Mouse (Mus musculus) Patski (cell line): Measurements from ENCODE around the gene Mrm1. TPM values are rescaled to one million over a fixed set of nuclear protein-coding genes. Genes with fewer than 3 reads are reported as not detected.

Experiments
- ATAC-seq: fragments of 100-300 bp; one replicate; pipeline ENCODE4 v1.8.0; 2021
- CTCF ChIA-PET: fragments of 350-600 bp; sonication (Branson Sonifier 250); formaldehyde crosslinking; loops from one replicate; lab custom pipeline; 2022; ENCODE audit warnings: inconsistent platforms; lab: Charles Lee
- POLR2A ChIA-PET: fragments of 350-600 bp; sonication (Branson Sonifier 250); formaldehyde crosslinking; loops from one replicate; lab custom pipeline; 2022; ENCODE audit warnings: antibody characterized with exemption, inconsistent platforms; lab: Charles Lee
- DNase-seq: peaks from one replicate; pipeline ENCODE4 v3.0.0-alpha.2; 2011; ENCODE audit warnings: low read depth, low spot score
- H3K27me3 ChIP-seq: fragments of 371-371 bp; one replicate; pipeline ENCODE4 v1.5.1; 2021
- CTCF ChIP-seq: fragments of 100-300 bp; IDR thresholded peaks from one replicate; pipeline ENCODE4 v1.5.1; 2021
- in situ Hi-C: fragments of 300-500 bp; cut with MboI; formaldehyde crosslinking; loops from 3 replicates; pipeline ENCODE4 v1.11.1; 2018; ENCODE audit warnings: low pct_unique_long_range_greater_than_20kb, mixed read lengths
- polyA plus RNA-seq: library from polyadenylated mRNA; unstranded; gene quantifications from one replicate; pipeline ENCODE4 v1.2.3, GENCODE M21; 2021

The Mrm1 gene
- polyA plus RNA-seq, 1 experiment from 2014 or later, result 16.7 TPM

- TF ChIP-seq CTCF, result no peak
- in situ Hi-C loops, result loop anchor here (25.0 kb wide), 1 partner anchor 1041 kb away; no protein-coding TSS in a partner anchor
- H3K27me3 ChIP-seq, result no peaks in the 10 kb centered on the region
- ChIA-PET CTCF (interaction anchor here (1.0 to 1.7 kb wide), 2 partner anchors 10 to 15 kb away, joined by 3 to 11 read pairs; partner anchors contain the start of gene Mrm1), POLR2A (interaction anchor here (0.8 to 3.1 kb wide), 3 partner anchors 9 to 17 kb away, joined by 3 to 16 read pairs (median 4); partner anchors contain the start of gene Mrm1)
- DNase-seq (no peak), ATAC-seq (peak; percentile 91)
Observed at GRCm38 (mm10) chr11:84828516-84829399, 9.4 kb upstream of the Mrm1 start, which contains the start of gene Dhrs11. Gene Dhrs11 (minus strand): TSS chr11:84828994.

- ATAC-seq (no peak), DNase-seq (no peak)
- in situ Hi-C loops, result loop anchor here (25.0 kb wide), 1 partner anchor 1041 kb away; no protein-coding TSS in a partner anchor
- ChIA-PET POLR2A (interaction anchor here (0.8 to 3.1 kb wide), 2 partner anchors 9 to 10 kb away, joined by 3 to 16 read pairs; partner anchors contain the start of gene Mrm1), CTCF (interaction anchor here (1.7 kb wide), 1 partner anchor 9 kb away, joined by 11 read pairs; the partner anchor contains the start of gene Mrm1)
- no peak for TF ChIP-seq CTCF
- H3K27me3 ChIP-seq, result no peaks in the 10 kb centered on the region
Observed at GRCm38 (mm10) chr11:84827901-84828503, 8.7 kb upstream of the Mrm1 start.

- ChIA-PET CTCF (interaction anchor here (1.7 kb wide), 1 partner anchor 8 kb away, joined by 11 read pairs; the partner anchor contains the start of gene Mrm1), POLR2A (interaction anchor here (3.1 kb wide), 1 partner anchor 8 kb away, joined by 16 read pairs; the partner anchor contains the start of gene Mrm1)
- no peak for TF ChIP-seq CTCF
- no peak for DNase-seq
- H3K27me3 ChIP-seq, result no peaks in the 10 kb centered on the region
- in situ Hi-C loops, result loop anchor here (25.0 kb wide), 1 partner anchor 1040 kb away; no protein-coding TSS in a partner anchor
- no peak for ATAC-seq
Observed at GRCm38 (mm10) chr11:84827492-84827891, 8.2 kb upstream of the Mrm1 start.

- ATAC-seq, result no peak
- TF ChIP-seq CTCF, result no peak
- in situ Hi-C loops, result loop anchor here (25.0 kb wide), 1 partner anchor 1039 kb away; no protein-coding TSS in a partner anchor
- ChIA-PET CTCF (no interaction called here), POLR2A (no interaction called here)
- H3K27me3 ChIP-seq, result no peaks in the 10 kb centered on the region
- DNase-seq, result no peak
Observed at GRCm38 (mm10) chr11:84826185-84826584, 6.9 kb upstream of the Mrm1 start.

DNA sequence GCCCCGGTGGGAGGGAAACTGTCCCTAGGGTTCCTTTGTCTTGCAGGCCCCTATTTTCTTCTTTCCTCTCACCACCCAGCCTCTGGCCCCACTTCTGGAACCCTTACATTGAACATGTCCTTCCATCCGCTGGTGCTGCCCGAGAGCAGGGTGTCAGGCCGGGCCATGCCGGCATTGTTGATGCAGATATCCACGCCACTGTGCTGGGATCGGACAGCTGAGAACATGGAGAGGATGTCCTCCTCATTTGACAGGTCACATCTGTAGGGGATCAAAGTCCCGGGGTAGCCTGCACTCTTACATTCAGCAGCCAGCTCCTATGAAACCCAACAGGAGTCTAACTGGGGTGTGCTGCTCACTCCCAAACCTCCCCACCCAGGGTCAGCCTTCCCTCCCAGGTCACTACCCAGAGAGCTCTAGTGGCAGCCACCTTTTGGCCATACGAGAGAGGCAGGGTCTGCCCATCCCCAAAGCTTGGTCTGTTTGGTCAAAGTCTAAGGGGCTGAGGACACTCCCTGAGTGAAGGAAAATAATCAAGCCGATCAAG is 6.0 kb upstream of the Mrm1 start:
- no peak for TF ChIP-seq CTCF
- DNase-seq (no peak), ATAC-seq (no peak)
- POLR2A ChIA-PET, result no interaction called here
- no peaks in the 10 kb centered on the region for H3K27me3 ChIP-seq
- in situ Hi-C loops, result loop anchor here (25.0 kb wide), 1 partner anchor 1038 kb away; no protein-coding TSS in a partner anchor
- CTCF ChIA-PET, result interaction anchor here (0.8 kb wide), 1 partner anchor 12 kb away, joined by 3 read pairs; no protein-coding TSS in a partner anchor

GRCm38 (mm10) chr11:84823484-84823897 is 4.2 kb upstream of the Mrm1 start:
- POLR2A ChIA-PET, result interaction anchor here (0.5 kb wide), 1 partner anchor 48 kb away, joined by 3 read pairs; no protein-coding TSS in a partner anchor
- no peak for DNase-seq
- ATAC-seq, result no peak
- no peak for TF ChIP-seq CTCF
- CTCF ChIA-PET, result no interaction called here
- no peaks in the 10 kb centered on the region for H3K27me3 ChIP-seq
- in situ Hi-C loops, result no loop called here

DNA sequence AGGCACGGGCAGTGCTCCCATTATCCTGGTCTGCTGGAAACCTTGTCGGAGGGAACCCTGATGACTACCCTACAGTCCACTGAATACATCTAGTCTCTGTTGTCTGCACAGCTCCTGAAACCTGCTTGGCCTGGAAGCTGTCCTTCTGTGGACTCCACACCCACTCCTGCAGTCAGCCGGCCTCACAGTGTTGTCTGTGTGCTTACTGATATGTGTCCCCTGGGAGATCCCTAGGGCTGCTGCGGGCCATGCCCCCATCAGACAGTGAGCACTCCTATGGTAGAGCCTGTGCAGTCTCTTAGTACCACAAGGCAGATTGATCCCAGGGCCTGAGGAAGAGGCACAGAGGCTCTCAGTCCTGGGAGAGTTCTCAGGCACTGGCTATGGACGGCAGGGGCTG is 3.2 kb upstream of the Mrm1 start:
- in situ Hi-C loops, result no loop called here
- DNase-seq, result no peak
- no peak for TF ChIP-seq CTCF
- no peaks in the 10 kb centered on the region for H3K27me3 ChIP-seq
- CTCF ChIA-PET, result no interaction called here
- ATAC-seq, result no peak
- POLR2A ChIA-PET, result no interaction called here

- no peak for ATAC-seq
- no peaks in the 10 kb centered on the region for H3K27me3 ChIP-seq
- in situ Hi-C loops, result no loop called here
- DNase-seq, result no peak
- POLR2A ChIA-PET, result interaction anchor here (3.3 kb wide), 1 partner anchor 8 kb away, joined by 16 read pairs; the partner anchor contains the start of gene Dhrs11
- TF ChIP-seq CTCF, result no peak
- CTCF ChIA-PET, result no interaction called here
Observed at GRCm38 (mm10) chr11:84821131-84821770, 1.9 kb upstream of the Mrm1 start.
